Mouse (Mus musculus): ENCODE measurements around the gene P3h1. TPM values are rescaled to one million over a fixed set of nuclear protein-coding genes. Genes with fewer than 3 reads are reported as not detected.
"Not testable (repeated sequence)": the region's sequence is repeated elsewhere in the genome, so short reads cannot be mapped to it uniquely, and the experiment has no call there.

The P3h1 gene
- polyA plus RNA-seq, 2 experiments from 2014 or later = 1.1 to 1.6 TPM

DNA sequence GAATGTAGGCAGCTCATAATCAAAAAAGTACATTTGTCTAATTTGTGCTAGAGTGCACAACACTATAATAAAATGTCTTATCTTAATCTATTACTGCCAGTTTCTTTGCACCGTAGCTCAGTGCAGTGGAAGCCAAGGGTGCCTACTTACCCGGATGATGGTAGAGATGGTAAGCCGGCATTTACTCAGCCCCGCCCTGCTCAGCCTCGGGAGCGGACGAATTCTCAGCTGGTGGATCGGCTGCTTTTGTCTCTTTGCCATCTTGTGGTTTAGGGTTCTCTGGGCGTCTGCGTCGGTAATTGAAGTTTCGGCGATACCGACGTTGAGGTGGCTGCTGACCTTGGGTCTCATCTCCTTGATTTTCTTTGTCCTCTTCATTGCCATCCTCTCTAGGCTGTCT, 46.1 kb downstream of the P3h1 start:
- ATAC-seq = not testable (repeated sequence)

- no peak for ATAC-seq
Measured at GRCm38 (mm10) chr4:119284861-119285260, 52.1 kb downstream of the P3h1 start.

DNA sequence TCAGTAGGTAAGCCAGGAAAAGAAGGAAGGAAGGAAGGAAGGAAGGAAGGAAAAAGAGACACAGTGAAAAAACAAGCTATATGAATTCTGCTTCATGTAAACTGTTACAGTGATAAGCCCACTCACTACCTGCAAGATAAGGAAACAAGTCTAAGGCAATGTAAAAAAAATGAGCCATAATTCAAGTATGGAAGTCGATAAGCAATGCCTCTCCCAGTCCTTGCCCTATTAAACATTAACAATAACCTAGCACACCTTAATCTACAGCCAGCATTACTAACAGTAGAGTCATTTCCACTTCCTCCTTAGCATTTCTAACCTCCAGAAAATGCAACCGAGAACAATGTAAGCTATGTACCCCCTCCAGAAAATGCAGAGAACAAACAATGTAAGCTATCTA, 52.6 kb downstream of the P3h1 start:
- ATAC-seq = no peak

GRCm38 (mm10) chr4:119291921-119292320, 59.2 kb downstream of the P3h1 start:
- ATAC-seq = no peak

GRCm38 (mm10) chr4:119292771-119293573, 60.3 kb downstream of the P3h1 start:
- no peak for ATAC-seq

DNA sequence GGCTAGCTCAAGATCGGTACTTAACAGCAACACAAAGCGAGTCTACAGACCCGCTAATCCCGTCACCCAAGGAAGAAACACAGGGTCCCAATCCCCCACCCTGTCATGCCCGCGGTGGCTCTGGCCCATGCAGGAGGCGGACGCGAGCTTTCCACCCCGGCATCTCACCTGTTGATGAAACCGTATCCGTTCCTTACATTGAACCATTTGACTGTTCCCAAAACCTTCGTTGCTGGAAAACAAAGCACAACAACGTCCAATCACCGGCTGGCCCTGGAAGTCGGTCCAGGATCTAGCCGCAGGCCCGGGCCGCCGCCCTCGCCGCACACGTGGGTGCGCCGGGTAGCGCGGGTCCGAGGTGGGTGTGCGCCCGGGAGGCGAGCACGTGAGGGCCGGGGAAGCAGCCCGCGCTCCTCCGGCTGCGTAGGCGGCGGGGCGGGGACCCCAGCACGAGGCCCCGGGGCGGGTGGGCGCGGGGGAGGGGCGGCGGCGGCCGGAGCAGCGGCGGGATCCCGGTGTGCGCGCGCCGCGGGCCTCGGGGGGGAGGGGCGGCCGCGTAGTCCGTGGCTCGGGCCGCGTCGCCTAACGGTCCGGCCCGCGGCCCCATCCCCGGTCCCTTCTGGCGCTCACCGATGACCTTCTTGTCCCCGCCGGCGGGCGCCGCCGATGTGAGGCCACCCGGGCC, 61.0 kb downstream of the P3h1 start:
- ATAC-seq = no peak

DNA sequence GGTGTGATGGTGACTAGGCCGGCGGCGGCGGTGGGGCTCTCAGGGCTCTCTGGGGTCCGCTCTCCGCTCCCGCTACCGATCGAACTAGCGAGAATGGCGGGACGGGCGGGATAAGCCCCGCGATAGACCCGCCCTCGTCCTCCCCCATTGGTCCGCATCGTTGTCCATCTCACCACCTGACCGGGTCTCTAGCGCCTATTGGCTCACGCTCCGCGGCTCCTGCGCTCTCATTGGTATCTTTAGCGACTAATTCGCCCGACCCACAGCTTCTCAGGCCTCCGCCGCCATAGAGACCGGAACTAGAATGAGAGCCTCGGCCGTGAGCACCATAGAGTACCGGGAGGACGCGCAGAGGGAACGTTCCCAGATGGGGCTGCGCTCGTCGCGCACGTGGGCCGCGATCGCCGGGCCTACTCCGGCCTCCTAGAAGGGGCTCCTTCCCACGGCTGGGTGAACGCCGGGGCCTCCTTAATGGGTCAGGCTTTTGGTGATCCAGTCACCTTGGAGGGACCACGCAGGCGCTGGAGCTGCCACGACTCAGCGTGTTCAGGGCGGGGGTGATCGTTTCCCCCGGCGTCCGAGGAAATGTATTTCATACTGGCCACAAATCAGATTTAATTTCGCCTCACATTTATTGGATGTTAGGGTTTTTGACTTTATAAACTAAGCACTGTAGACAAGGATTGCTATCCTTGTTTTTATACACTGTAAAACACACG, 61.9 kb downstream of the P3h1 start, which contains the start of gene Ybx1:
Gene Ybx1, minus strand, starts transcription at position 190 of the 719 bp plus-strand sequence.
- ATAC-seq = peak; percentile 98

DNA sequence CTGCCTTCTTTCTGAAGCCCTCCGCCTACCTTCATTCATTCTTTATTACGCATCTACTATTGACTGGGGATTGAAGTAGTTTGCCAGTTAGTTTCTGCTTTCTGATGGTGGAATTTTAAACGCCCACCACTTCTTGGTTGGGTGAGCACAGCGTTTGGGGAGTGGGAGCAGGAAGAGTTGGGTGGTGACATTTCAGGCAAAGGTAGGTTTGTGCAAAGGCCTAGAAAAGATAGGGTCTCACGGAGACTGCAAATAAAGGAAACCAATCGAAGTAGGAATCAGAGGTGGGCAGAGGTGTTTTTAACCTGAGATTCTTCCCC, 62.4 kb downstream of the P3h1 start:
- ATAC-seq = no peak

GRCm38 (mm10) chr4:119297361-119297760, 64.6 kb downstream of the P3h1 start:
- ATAC-seq = no peak

Other genes starting within 250 kb of the P3h1 start
- 10 to 100 TPM; 27.6 to 29.1 TPM for gene Slc2a1, start 124.2 kb upstream of the P3h1 start, polyA plus RNA-seq (2017; shearing (Covaris generic))
- gene Zfp691, start 58.7 kb upstream of the P3h1 start, polyA plus RNA-seq (2017; shearing (Covaris generic)) = 1 to 10 TPM; 4.6 to 5.9 TPM
- gene Ermap, start 42.9 kb upstream of the P3h1 start, polyA plus RNA-seq (2017; shearing (Covaris generic)) = 1 to 10 TPM in 1 of 2 experiments, not detected in 1; 1.1 TPM
- 10 to 100 TPM; 63.6 to 67.8 TPM for gene Svbp, start 37.6 kb upstream of the P3h1 start, polyA plus RNA-seq (2017; shearing (Covaris generic))
- under 1 TPM in 1 of 2 experiments, not detected in 1; 0.26 TPM for gene Tmem269, start 14.7 kb upstream of the P3h1 start, polyA plus RNA-seq (2017; shearing (Covaris generic))
- gene AU022252, start 203 bp upstream of the P3h1 start, polyA plus RNA-seq (2017; shearing (Covaris generic)) = 1 to 10 TPM; 8.0 to 9.2 TPM
- not detected for gene Cldn19, start 22.5 kb downstream of the P3h1 start, polyA plus RNA-seq (2017; shearing (Covaris generic))
- 100 to 1,000 TPM; 172 to 180 TPM for gene Ybx1, start 61.7 kb downstream of the P3h1 start, polyA plus RNA-seq (2017; shearing (Covaris generic))
- gene Ppih, start 87.6 kb downstream of the P3h1 start, polyA plus RNA-seq (2017; shearing (Covaris generic)) = 10 to 100 TPM; 38.7 to 42.8 TPM
- 1 to 10 TPM; 4.9 to 8.4 TPM for gene Ccdc30, start 182.6 kb downstream of the P3h1 start, polyA plus RNA-seq (2017; shearing (Covaris generic))
- gene Ppcs, start 189.5 kb downstream of the P3h1 start, polyA plus RNA-seq (2017; shearing (Covaris generic)) = 10 to 100 TPM; 57.1 to 59.9 TPM
- not detected for gene Zmynd12, start 189.9 kb downstream of the P3h1 start, polyA plus RNA-seq (2017; shearing (Covaris generic))